Mouse (Mus musculus): ENCODE measurements around the gene Tmem204.
A peak's percentile ranks its signal among the peaks of the same experiment; 100 is the strongest.

Gene Tmem204

DNA sequence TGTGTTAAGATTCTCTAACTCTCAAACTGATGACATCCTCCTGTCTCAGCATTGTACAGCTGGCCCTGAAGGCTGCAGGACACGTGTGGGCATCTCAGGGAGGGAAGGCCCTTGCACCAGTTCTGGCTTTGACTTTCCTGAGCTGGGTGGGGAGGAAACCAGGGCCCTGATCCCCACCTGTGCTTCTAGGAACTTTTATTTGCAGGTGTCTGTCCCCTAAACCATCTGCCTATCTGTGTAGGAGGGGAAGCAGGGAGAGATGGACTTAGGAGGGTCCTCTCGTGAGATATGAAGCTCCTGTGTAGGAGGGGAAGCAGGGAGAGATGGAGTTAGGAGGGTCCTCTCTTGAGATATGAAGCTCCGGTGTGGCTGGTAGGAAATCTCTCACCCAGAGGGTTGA is 504 bp downstream of the Tmem204 start:
- DNase-seq = no peak

DNA sequence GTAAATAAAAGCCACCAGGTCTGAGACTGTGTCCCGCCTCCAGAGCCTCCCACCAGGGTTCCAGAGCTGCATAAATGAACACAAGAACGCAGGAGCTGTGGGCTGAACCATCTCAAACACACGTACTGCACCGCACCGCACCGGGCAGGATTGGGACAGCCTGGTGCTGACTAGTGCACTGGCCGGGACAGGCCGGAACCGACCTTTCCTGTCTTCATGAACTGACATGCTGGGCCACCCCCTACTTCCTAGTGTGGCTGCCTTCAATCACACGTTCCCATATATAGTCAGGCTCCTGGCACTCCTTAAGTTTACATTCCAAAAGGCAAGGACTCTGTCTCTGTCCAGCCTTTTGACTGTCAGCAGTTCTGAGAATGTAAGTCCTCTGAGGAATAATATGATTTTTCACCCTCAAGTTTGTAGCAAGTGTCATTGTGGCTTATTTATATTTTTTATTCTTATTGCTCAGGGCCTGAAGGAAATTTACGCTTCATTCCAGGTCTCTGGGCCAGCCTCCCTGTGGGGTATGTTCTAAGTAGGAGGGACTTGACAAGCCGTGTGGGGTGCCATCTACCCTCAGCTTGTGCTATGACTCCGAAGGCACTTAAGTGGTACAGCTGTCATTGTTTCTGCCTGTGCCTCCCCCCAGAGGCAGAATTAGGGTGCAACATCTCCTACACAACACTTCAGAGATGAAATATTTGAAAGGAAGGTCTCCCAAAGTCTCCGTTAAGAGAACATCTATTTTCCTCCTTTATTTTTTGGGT is 1.1 kb downstream of the Tmem204 start:
- no peak for DNase-seq

DNA sequence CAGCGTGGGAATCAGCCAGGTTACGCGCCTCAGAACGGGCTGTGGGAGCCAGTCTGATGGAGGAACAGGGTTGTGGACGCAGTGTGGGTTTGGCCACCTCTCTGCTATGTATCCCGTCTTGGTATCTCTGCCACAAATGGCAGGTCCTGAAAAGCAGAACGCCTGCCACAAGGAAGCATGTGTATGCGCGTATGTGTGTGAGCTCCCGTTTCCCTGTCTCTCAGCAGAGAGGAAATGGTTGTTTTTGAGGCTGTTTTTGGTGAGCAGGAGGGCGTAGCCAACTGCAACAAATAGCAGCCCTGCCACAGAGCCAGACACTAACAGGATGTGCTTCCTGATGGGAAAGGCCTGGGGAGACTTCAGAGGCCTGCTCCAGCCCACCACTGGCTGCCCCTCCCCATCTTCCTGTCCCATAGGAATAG is 2.4 kb downstream of the Tmem204 start:
- DNase-seq = no peak

DNA sequence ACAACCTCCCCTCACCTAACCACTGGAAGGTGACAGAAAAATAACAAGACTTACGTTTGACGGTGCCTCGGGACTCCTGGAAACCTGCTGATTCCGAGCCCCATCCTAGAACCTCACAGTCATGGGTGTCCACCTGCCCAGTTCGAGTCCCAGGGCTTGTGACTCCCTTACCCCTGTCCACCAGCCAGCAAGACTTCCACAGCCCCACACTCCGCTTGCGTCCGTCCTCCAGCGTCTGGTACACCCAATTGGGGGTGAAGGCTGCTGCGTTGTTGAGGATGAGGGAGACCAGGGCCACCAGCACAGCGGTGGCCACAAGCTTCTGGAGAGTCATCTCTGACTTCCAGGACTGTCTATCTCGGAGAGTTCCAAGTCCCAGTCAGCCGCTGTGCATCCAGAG is 3.2 kb downstream of the Tmem204 start:
- no peak for DNase-seq

DNA sequence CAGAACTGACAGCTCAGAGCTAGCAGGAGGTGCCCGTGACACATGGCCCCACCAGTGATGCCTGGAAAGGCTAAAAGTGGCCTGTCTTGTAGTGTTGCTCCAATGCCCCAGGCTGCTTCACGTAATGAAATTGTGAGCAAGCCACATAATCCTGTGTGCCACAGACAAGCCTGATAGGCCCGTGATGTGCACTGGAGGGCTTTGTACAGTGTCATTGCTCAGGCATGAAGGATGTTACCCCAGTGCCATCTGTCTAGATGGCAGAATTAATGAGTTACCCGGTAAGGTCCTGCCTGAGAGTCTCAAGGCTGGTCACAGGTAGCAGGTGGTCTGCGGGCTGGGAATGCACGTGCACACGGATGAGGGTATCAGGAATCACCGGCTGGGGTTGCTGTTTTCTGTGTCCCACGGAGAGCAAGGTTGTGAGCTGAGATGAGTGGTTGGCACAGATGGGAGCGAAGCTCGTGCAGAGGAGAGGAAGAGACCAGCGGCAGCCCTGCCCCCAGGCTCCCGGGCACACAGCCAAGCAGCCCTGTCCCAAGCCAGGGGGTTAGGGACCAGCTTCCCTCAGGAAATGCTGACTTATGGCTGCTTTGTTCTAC is 5.5 kb downstream of the Tmem204 start:
- DNase-seq = no peak

DNA sequence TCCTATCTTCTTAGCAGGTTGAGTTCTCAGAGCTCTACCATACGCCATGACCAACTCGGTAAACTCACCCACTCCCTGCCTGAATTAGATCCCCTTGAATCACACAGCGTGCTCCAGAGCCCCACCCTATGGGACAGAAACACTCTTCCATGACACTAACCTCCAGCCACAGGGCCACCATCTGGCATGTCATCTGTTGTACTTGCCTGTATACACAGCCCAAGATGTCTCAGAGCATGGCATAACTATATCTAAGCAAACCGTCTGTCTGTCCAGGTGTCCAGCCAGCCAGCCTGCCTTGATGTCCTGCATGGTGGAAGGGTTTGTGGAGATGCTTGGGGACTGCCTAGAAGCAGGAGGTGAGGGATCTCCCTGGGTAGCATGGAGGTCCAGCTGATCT is 6.5 kb downstream of the Tmem204 start:
- no peak for DNase-seq

DNA sequence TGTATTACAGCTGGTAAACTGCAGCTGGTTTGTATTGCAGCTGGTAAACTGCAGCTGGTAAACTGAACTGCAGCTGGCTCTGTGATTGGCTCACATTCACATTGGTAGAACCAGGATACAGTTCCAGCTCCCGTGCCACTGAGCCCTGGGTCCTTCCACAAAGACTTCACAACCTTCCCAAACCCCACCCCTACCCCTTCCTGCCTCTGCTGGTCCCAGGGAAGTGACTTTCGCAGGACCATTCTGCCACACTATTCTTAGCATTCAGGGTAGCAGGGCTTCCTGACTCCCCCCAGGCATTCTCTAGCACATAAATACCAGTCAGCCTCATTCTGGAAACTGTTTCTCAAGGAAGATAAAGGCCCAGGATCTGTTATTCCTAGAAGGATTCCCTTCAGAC is 14.7 kb downstream of the Tmem204 start:
- no peak for DNase-seq

DNA sequence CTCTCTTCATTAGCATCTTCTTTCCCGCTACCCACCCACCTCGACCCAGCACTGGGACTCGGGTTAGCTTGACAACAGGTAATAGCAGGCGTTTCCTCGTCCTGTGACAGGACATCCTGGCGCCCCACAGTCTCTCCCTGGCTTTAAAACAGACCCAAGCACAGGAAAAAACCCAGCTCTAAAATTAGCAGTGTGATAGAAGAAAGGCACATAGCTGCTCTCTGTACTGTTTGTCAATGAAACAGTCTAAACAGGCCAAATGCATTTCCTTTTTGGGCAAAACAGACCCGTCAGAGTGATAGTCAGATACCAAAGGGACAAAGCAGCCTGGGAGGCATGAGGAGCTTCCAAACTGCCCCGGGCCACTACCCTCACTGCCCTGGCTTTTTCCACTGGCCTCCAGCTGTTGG is 15.9 kb downstream of the Tmem204 start:
- DNase-seq = no peak

DNA sequence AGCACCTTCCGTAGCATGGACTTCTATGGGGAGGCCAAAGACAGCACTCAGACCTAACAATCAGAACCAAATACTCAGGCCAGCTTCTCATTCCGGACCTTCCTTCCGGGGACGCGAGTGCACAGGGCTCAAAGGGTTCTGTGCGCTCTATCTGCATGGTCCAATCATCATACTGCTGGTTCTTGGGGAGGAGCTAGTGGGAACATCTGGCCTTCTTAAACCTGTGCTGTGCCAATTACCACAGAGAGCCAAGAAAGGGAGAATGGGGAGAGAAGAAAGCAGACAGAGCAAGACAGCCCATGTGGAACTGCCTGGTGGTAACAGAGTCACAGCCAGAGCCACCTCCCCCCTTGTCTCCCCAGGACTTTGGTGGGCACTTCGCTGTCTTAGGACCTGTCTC is 16.8 kb downstream of the Tmem204 start:
- no peak for DNase-seq

DNA sequence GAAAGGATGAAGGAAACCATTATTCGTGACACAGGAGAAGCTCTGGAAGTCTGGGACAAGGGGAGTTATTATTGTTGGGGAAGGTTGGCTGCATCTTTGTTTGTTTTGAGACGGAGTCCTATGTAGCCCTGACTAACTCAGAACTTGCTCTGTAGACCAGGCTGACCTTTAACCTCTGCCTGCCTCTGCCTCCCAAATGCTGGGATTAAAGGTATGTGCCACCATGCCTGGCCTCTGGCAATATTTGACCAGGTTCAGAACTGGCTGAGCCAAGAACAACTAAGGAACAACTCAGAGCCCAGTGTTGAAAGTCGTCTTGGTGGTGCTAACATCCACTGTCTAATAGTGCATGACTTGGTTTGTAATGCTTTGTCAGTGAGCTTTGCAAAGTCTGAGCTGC is 18.2 kb downstream of the Tmem204 start:
- no peak for DNase-seq

DNA sequence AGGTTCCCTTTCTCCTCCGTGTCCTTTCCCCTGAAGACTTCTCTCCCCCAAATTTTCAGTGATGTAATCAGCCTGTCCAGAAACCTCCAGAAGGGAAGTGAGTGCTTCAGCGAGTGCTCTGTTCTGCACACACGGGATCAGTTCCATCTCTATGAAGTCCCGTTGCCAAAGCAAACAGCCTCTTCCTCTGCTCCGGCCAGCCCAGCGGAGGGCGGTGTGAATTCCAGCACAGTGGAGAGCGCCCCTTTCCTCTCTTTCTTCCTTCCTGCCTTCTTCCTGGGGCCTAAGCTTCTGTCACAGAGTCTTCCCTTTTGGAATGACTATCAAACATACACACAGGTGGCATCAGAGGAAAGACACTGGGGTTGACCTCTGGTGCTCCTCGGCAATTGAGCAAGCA is 19.0 kb downstream of the Tmem204 start:
- no peak for DNase-seq

DNA sequence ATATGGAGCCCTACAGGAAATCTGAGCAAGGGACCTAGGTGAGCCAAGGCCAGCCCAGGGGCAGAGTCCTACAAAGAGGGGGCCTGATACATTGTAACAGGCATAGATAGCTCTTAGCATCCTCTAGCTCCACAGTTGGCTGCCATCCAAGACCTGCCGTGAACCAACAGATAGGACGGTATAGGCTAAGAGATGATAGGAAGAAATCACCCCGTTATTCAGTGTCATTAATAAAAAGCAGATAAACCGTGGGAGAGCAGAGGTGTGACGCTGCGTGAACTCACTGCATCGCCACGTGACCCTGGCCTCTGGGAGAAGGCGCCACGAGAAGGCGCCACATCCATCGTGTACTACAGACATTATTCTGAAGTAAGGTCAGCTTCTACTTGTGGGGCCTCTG is 19.5 kb downstream of the Tmem204 start:
- no peak for DNase-seq

DNA sequence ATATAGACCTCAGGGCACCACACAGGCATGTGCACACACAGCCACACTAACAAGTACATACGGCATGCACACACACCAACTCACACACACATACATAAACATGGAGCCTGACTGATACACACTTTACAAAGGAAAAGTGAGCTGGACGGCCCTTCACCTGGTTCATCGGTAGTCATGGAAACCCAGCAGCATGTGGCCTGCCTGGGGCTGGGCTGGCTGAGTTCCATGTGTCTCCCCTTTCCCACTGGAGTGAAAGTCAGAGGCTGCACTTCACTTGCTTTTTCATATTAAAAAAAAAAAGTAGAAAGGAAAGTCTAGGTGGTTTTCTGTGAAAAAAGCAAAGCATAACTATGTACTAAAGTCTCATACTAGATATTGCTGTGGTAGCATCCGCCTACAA is 20.1 kb downstream of the Tmem204 start:
- no peak for DNase-seq

DNA sequence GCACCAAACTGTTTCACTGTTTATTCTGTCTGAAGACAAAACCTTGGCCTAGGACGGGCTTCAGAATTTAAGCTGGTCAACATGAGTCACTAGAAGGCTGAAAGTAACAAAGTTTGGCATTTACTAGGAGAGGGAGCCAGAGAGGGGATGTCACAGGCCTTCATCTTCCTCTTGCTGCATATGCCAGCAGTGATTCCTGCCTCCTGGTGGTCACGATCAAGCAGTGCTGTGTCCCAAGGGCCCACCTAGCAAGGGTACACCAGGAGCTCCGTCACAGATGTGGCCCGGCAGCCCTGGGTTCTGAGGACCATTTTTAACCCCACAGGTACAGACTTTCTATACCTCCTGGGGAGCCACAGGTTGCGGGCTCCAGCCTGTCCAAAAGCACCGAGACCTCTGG is 26.4 kb downstream of the Tmem204 start:
- DNase-seq = peak; percentile 26 to 31

DNA sequence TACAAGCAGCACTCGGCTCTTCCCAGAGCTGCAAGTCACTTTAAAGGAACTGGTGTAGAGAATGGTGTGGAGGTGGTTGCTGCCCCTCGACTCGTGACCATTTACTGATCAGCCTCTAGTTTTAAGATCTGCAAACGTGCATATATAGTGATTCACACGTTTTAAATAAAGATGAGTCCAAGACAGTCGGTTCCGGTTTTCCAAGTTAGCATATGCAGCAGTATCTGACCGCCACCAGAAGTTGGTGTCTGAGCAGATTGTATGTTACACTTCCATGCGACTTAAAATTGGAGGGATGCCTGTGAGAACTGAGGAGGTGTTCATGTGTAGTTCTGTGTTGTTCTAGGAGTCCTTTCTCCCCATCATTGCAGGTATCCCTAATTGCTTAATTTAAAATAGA is 30.1 kb downstream of the Tmem204 start:
- DNase-seq = no peak

DNA sequence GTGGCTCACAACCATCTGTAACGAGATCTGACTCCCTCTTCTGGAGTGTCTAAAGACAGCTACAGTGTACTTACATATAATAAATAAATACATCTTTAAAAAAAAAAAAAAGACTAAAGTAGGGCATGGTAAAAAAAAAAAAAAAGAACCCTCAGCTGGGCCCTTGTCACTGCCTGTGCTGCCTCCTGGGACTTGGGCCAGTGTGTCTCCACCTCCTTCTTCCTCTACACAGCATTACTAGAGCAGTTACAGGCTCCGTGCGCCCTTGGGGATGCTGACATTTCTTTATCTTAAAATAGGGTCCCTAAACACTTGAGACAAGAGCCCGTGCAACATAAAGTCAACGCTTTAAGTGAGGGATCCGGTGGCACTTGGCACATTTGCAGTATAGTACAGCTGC is 36.2 kb downstream of the Tmem204 start:
- DNase-seq = peak; percentile 34 to 45

DNA sequence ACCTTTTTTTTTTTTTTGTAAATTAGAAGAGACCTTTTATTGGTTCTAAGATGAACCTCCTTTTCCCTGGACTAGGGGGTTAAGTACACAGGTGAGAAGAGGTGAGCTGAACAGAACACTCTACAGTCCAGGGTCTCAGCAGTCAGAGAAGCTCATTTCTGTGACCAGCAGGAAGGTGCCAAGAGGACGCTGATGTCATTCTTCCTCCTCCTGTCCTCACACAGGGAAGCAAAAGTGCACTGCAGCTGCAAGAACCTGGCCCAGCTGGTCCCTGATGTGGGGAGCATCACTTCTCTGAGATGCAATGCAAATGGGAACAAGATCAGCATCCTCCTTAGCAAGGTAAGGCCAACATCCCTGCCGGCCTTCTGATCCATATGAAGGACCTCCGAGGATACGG is 38.1 kb downstream of the Tmem204 start:
- peak; percentile 51 to 56 for DNase-seq

DNA sequence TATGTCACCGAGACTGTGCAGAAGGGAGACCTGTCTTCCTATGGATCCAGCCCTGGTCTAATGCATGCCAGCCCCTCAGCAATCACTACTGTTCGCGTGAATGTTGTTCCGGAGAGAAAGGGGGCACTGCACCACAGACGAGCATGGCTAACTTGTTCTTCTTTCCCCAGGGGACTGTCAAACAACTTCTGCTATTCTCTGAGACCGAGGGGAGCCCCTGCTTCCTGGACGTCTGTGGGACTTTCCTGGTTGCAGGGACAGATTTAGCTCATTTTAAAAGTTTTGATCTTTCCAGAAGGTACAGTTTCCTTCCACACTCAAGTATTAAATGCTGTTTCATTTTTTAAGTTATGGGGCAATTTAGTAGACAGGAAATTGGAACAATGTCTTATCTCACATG is 38.5 kb downstream of the Tmem204 start:
- peak; percentile 70 to 78 for DNase-seq

DNA sequence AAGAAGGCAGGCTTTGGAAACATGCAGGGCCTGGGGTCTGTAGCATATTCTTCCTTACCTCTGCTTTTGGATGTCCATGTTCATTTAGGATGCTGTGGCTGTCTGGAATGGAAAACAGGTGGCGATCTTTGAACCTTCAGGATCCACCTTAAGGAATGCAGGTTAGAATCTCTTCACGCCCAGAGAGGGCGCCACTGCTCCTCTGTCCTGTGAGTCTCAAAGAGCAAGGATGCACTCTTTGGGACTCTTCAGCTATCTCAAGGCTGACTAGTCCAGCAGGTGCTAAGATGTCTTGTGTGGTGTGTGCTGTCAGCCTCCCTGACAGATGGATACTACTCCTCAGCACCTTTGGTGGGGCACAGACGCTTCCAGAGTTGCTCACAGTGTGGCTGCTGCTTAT is 47.2 kb downstream of the Tmem204 start:
- DNase-seq = peak; percentile 57 to 58

DNA sequence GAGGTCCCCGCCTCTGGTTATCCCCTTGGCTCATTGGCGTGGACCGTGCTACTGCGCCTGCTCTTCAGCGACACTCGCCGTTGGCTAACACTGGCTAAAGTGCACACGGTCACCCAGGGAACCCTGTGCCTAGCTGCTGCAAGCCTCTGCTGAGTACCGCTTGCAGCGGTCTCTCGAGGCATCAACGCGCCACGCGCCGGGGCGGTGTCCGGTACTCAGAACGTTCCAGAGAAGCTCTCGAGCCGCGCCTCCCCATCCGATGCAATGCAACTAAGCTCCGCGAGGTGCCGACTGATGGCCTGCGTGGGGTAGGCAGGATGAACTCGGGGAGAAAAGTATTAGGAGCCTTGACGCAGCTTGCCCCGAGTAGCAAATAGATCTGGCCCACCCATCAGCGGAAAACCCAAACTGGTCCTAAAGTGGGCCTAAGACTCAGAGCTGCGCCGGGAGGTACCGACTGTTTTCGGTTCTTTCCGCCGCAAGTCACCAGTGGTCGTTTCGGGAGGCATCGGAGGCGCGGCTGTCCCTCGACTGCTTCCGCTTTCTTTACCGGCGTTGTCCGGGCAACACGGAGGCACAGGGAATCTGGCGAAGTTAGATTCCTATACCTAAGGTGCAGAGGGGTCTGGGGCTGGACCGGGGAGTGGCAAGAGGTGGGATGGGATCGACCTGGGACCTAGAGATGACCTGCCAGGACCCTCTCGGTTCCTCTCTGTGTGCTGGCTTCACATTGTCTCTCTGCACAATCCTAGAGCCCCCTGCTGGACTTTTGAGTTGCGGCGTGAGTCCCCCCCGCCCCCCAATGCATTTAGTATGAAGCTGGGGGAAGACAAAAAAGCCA is 66.9 kb downstream of the Tmem204 start:
- DNase-seq = peak; percentile 75 to 78

DNA sequence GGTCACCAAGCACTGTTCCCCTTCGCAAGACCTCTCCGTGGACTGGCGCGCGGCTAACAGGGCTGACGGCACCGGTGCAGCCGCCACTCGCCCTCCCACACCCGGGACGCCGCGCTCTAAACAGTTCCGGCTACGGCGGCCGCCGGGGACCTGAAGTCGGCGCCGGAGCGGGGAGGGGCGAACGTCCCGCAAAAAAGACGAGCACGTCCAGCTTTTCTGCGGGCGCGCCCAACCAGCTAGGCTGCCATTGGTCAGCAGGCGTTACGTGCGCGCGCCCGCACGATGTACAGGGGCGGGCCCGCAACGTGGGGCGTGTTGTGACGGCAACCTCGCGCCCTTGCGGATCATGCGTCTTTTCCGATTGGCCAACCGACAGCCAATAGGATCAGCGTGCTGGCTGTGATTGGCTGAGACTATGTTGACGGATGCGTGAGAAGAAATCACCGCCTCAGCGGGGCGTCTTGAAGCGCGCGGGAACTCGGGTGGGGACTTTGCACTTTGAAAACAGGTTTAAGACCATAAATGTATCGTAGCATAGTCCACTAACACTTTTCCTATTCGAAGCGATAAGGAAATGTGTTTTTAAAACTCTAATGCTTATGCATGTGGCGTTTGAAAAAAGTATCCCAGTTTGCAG is 67.6 kb downstream of the Tmem204 start, which contains the start of the genes Cramp1l and Ift140:
Gene Cramp1l (minus strand): TSS at position 134 of the 637 bp plus-strand sequence.
Gene Ift140 (plus strand): TSS at position 431 of the 637 bp plus-strand sequence.
- peak; percentile 98 to 99 for DNase-seq

DNA sequence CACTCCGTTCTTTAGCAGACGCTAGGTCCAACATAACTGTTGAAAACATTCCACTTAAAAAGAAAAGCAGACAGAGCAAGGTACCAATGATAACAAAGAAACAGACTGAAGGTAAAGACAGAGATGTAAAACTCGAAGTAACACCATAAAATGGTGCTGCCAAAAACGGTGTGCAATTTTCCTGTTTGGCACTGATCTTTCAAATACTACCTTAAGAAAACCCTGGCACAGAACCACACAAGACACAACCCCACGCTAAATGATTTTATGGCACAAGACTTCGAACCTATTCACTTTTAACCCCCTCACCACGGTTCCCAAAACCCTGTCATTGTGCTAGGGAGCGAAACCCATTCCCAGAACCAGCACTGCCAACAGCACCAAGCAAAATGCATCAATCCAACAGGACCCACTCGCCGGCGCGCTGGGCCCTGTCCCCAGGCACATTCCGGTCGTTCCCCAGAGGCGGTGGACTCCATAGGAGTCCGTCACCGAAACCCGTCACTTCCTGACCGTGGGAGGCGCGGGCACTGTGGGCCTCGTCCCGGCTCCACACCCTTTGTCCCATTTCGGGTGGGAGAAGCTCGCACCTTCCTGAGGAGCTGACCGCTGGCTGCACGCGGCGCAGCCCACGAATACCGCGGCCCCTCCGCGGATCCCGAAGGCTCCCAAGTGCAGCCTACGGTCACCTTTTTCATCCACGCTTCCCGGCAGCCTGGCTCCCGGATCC is 68.4 kb downstream of the Tmem204 start:
- DNase-seq = peak; percentile 22 to 27

All from B cell, adult 2 months (primary cell).